Mouse (Mus musculus): ENCODE results near the gene 4833439L19Rik.
"Not testable (repeated sequence)": the region's sequence is repeated elsewhere in the genome, so short reads cannot be mapped to it uniquely, and the experiment has no call there.

4833439L19Rik gene

DNA sequence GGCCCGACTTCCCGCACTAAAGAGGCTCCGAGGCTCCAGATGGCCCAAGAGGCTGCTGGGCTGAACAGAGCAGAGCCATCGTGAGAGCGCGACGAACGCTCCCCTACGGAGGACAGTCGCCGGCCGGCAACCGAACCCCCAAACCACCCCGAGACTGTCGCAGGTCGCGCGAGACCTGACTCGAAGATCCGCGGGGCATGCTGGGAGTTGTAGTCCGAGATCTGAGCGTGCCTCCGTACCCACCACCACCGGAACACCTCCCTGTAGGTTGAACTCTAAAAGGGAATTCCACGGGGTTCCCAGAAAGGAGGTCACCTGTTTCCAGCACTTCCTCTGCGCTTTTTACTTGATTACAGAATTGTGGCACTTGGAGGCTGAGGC is at the start of gene 4833439L19Rik:
Gene 4833439L19Rik (minus strand): TSS at position 235 of the 381 bp plus-strand sequence.
- DNase-seq = peak; percentile 97

- not testable (repeated sequence) for DNase-seq
These were observed 47.9 kb upstream of the 4833439L19Rik start for GRCm38 (mm10) chr13:54613141-54613540.

DNA sequence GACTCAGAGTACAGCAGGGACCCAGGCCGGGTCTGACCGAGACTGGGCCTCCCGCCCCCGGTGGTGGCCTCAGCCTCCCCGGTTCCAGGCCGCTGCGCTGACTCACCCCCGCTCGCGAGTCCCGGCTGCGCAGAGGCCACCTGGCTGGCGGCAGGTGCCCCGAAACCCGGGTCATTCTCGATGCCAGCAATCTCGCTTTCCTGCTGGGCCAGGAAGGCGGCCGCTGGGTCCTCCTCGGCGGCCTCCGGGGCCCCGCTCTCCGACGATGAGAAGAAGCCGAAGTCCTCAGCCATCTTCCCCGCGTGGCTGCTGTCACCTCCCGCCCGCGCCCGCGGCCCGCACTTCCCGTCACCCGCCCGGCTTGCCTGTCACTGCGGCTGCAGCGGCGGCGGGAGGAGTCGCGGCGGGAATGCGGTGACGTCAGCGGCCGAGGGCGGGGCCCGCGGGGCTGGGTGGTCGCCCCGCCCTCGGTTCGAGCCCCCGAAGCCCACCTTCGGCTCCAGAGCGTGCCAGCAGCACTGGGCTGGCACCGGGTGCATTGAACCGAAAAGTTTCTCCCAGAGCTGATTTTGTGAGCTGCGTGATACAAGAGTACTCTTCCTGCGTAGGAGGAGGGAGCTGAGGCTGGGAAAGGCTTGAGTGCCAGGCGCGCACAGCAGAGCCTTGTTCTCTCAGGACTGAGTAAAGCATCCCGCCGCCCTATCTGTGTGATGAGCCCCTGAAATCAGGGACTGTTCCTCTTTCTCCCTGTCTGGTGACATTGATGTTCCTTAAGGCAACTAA is 45.9 kb upstream of the 4833439L19Rik start, which contains the start of gene Cltb:
Gene Cltb (minus strand): TSS at position 373 of the 783 bp plus-strand sequence.
- DNase-seq = peak; percentile 90

DNA sequence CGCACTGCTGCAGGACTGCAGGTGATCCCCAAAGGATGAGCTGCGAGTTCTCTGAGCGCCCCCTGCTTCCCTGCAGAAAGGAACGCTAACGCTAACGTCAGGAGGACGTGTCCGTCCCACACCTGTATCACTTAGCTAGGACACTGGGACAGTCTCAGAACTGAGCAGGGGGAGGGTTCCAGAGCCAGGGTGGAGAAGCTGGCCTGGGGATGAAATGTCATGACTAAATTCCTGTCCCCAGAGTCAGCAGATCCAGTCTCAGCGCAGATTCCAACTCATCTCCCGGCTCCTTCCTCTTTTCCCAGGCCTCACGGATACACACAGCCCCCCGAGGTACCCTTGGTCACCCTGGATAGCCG is 45.4 kb upstream of the 4833439L19Rik start:
- DNase-seq = no peak

- DNase-seq = no peak
These were observed 44.1 kb upstream of the 4833439L19Rik start for GRCm38 (mm10) chr13:54609301-54609700.

DNA sequence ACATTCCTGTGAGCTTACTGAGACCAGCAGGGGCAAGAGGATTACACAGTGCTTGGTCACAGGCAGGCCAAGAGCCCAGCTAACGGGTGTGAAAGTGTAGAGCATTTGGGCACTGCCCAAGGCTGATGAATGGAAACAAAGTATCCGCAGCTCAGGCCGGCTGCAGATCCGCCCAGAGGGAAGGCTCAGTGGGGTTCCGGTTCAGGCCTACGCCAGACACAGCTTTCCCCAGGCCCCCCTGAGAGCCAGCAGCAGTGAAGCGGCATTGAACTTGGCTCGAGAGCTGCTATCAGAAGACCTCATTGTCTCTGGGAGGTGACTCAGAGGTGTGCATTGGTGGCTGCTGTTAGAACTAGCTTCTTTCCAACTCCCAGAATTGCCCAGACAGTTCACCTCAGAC is 43.4 kb upstream of the 4833439L19Rik start:
- DNase-seq = no peak

DNA sequence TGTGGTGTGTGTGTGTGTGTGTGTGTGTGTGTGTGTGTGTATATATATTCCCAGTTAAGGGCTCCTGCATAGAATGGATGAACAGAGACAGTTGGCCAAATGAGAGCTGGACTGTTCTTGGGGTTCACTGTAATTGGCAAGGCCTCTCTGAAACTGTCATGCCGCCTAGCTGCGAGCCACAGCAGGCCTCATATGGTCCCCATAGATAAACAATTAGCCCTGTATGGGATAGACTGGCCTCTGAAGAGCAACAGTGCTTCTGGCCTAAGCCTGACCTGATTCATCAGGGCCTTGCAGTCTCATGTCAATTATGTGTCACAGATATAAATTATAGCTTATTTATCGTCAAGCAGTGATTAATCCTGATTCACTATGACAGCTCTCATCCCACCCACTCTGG is 42.8 kb upstream of the 4833439L19Rik start:
- DNase-seq = no peak

DNA sequence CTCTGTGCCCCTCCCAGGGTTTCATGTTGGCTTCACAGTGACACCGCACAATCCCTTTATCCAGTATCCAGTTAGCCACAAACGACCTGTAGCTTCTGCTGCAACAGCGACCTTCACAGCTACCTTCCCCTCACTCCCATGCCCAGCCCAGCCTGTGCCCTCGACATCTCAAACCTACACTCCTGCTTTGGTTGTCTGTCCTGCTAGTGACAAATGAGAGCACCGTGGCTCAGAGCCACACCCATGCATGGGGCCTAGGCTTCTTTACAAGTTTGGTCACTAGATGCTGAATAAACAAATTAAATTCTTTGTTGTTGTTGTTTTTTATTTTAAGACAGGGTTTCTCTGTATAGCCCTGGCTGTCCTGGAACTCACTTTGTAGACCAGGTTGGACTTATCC is 42.0 kb upstream of the 4833439L19Rik start:
- DNase-seq = no peak

GRCm38 (mm10) chr13:54605426-54605825 is 40.2 kb upstream of the 4833439L19Rik start:
- DNase-seq = no peak

DNA sequence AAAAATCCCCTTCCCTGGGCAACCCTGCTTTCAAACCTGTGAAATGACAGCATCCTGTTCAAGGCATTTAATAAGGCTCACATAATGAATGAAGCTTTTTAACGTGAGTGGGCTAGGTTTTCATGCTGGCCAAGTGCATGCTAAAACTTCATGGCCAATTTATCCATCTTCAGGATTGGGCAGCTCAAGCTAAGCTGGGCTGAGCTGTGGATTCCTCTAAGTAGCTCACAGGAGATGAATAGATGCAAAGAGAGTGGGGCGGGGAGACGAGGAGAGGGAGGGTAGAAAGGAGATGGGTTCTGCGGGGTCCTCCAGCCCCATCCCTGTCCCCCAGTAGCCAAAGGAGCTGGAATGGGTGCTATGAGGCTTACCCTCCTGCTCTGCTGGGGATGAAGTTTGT is 39.0 kb upstream of the 4833439L19Rik start:
- DNase-seq = no peak

DNA sequence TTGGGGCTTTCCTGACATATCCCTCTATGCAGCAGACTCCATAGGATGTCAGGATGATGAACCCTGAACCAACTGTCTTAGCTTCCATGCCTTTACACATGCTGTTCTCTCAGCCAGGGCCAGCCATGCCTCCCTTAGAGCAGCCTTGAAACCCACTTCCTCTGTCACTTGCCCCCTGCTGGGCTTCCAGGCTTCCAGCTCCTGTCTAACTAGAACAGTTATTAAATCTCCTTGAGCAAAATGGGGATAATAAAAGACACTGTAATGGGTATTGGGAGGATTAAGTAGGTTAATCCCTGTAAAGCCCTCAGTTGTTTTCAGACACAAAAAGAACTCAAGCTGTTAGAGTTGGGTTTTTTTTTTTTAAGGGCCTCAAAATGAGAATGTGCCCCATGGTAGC is 38.3 kb upstream of the 4833439L19Rik start:
- no peak for DNase-seq

GRCm38 (mm10) chr13:54602639-54603111 is 37.4 kb upstream of the 4833439L19Rik start:
- DNase-seq = no peak

DNA sequence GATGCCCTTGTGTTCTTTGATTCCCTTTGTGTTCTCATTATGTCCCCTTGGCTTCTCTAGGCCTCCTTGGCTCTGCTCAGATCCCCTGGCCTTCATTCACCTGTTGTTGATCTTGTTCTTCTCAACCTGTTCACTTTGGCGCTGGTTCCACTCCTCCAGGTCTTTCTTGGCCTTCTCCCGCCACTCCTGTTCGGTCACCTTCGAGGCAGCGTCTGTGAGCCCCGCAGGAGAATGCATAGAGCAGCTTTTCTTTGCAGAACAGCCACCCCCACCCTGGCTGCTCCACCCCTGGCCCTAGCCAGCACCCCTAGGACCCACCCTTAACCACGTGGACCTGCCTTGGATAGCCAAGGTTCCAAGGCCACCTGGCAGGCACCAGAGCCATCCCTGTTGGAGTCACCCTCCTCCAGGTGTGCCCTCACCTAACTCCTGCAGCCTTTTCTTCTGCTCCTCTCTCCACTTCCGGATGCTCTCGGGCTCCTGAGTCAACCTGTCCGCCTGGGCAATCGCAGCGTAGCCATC is 33.4 kb upstream of the 4833439L19Rik start:
- DNase-seq = no peak

- DNase-seq = no peak
These were observed 31.6 kb upstream of the 4833439L19Rik start for GRCm38 (mm10) chr13:54596870-54597269.

DNA sequence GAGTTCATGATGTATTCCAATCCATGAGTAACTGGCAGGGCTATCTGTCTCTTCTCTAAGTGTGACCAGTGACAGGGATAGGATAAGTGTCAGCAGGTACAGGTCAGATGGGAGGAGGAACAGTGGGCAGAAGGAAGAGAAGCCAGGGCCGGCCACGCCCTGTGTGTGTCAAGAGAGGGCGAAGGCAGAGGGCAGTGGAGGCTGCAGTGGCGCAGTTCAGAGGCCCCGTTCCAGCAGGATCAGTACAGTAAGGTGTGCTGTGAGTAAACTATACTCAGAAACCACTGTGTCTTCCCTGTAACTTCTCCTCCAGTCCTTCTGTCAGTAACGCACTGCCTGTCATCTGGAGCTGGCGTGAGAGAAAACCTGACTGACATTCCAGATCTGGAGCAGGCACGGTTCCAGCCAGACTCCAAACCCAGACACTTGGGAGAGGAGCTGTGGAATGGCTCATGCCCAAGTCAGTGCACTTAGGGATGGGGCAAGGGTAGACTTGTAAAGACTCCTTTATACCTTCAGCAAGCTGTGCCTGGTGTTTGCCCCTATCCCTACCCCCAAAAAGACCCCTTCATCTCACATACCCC is 31.0 kb upstream of the 4833439L19Rik start:
- DNase-seq = no peak

GRCm38 (mm10) chr13:54593617-54594016 is 28.4 kb upstream of the 4833439L19Rik start:
- DNase-seq = no peak

GRCm38 (mm10) chr13:54591776-54592356 is 26.6 kb upstream of the 4833439L19Rik start:
- DNase-seq = no peak

- peak; percentile 95 for DNase-seq
These were observed 25.0 kb upstream of the 4833439L19Rik start, which contains the start of the genes Nop16 and Higd2a for GRCm38 (mm10) chr13:54589996-54590951. Gene Nop16, minus strand, starts transcription at chr13:54590090. Gene Higd2a, plus strand, starts transcription at chr13:54590207.

GRCm38 (mm10) chr13:54589414-54589995 is 24.3 kb upstream of the 4833439L19Rik start:
- DNase-seq = no peak

DNA sequence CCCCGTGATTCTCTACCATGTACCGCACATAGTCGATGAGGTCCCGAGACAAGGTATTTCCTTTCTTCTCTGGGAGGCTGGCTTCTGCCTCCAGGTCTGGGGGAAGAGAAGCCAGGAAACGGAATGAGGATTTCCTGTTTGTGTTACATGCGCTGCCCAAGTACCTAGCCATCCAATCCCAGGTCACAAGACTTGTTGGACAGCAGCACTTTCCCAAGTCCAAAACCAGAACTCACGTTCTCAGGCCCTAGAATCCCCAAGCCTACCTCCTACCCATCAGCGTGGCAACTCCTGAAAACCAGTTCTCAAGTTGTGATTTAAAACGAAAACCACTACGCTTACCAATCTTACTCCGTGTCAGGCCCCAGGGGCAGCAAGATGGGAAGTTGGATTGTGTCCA is 20.6 kb upstream of the 4833439L19Rik start:
- no peak for DNase-seq

DNA sequence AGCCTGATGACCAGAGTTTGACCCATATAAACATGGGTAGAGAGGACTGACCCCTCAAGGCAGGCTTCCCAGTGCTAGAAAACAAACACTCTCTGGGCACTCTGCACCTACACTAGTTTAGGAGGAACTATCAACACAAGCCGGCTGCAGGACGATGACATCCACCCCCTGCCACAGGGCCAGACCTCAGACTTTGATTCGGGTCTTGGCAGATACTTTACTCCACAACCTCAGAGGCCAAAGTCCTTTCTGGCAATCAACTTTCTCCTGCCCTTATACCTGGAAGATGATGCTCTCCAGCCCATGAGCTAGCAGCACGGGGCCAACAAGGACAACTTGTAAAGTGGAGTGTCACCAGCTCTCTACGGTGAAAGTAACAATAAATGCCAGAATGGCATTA is 17.6 kb upstream of the 4833439L19Rik start:
- DNase-seq = no peak

DNA sequence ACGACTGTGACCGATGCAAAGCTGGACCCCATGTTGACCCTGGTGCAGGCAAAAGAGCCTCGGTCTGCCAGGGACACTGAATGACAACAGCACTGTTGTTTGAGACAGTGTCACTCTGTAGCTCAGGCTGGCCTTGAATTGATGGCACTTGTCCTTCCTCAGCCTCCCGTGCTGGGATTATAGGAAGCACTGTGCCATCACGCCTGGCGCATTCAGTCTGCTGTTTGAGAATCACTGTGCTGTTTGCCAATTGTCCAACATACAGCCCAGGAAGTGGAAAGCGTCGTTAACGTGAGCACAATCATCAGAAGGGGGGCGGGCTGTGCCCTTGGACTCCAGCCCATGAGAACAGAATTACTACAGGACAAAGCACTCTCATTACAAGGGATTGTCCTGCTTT is 16.9 kb upstream of the 4833439L19Rik start:
- DNase-seq = no peak
